In the genomic region with DNA sequence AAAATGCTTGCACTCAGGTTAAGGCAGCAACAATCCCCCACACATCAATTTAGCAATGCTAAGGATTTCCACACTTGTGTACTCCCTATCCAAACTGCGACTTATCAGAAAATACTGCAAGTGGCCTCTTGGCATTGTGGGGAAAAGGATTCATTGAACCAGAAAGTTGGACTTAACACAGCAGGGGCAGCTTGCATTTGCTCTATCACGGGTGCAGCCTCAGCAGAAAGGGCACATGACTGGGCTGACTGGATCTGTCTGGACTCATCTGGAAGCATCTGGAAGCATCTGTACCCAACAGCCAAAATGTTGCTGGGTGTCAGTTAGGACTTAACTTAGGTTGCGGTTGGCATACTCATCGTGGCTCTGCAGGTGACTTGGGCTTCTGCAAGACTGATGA, we compare ENCODE assay signal across 17 mouse cellular contexts.
"Had no signal": no experiment of that assay in that cellular context is flagged by ENCODE, and none has a peak within 500 bp of the region (broad histone marks: within the 10 kb centered on the region; RNA-seq: fewer than 3 reads in every experiment).

No protein-coding gene starts in this region.

- H3K36me3 ChIP-seq: limb, embryonic 10.5 days; limb, embryonic 13.5 days; midbrain, embryonic 12.5 days; midbrain, embryonic 15.5 days; neural tube, embryonic 12.5 days; neural tube, embryonic 15.5 days; stomach, embryonic 15.5 days had no signal

- DNase-seq: liver; liver, postnatal 0 days; lung, embryonic 14.5 days; right cerebral cortex, adult 18-20 months; right cerebral cortex, postnatal 25 days; spleen, adult 18-20 months; thymus, postnatal 25 days had no signal

- ATAC-seq: liver, postnatal 0 days; lung, postnatal 0 days; midbrain, embryonic 15.5 days had no signal

- H3K9me3 ChIP-seq: limb, embryonic 10.5 days; limb, embryonic 13.5 days; midbrain, embryonic 12.5 days; midbrain, embryonic 15.5 days; neural tube, embryonic 12.5 days; neural tube, embryonic 15.5 days; stomach, embryonic 15.5 days had no signal

- H3K4me3 ChIP-seq: limb, embryonic 10.5 days; limb, embryonic 13.5 days; midbrain, embryonic 12.5 days; midbrain, embryonic 15.5 days; neural tube, embryonic 12.5 days; neural tube, embryonic 15.5 days; stomach, embryonic 15.5 days had no signal

- H3K4me2 ChIP-seq: limb, embryonic 13.5 days; lung, embryonic 14.5 days; midbrain, embryonic 12.5 days; midbrain, embryonic 15.5 days; neural tube, embryonic 12.5 days; neural tube, embryonic 15.5 days; stomach, embryonic 15.5 days had no signal

- H3K27me3 ChIP-seq: limb, embryonic 13.5 days; midbrain, embryonic 12.5 days; midbrain, embryonic 15.5 days; neural tube, embryonic 12.5 days; neural tube, embryonic 15.5 days; stomach, embryonic 15.5 days had no signal

- H3K4me1 ChIP-seq: limb, embryonic 10.5 days; limb, embryonic 13.5 days; neural tube, embryonic 12.5 days; stomach, embryonic 15.5 days had no signal

- H3K27ac ChIP-seq: limb, embryonic 10.5 days; limb, embryonic 13.5 days; liver, embryonic 14.5 days; macrophage; midbrain, embryonic 12.5 days; midbrain, embryonic 15.5 days; neural tube, embryonic 12.5 days; neural tube, embryonic 15.5 days; stomach, embryonic 15.5 days had no signal

- H3K9ac ChIP-seq: limb, embryonic 13.5 days; liver, embryonic 14.5 days; liver, postnatal 0 days; lung, embryonic 14.5 days; midbrain, embryonic 12.5 days; midbrain, embryonic 15.5 days; neural tube, embryonic 12.5 days; neural tube, embryonic 15.5 days; stomach, embryonic 15.5 days had no signal
